Mouse (Mus musculus) right cerebral cortex, adult 2 months (tissue): ENCODE results near the gene Cela2a.

Source experiments
- DNase-seq, 2 experiments: peaks; one replicate each; pipeline ENCODE4 v3.0.0; 2021 to 2022; ENCODE audit warnings: low spot score in 2 of 2

Gene Cela2a

DNA sequence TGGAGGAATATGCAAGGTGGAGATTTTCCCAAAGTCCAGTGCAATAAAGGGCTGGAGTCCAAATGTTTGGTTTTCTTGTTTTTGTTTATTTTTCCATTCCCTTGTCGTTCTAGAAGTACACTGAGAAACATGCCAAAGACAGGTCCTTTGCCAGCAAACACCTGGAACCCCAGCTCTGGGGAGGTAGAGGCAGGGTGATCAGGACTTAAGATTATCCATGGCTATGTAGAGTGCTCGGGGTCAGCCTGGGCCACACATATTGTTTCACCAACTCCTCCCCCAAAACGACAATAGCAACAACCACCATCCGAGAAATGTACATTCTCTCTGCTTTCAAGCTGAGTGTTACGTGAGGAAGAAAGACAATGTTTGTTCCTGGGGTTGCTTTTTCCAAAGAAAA, at the start of gene Cela2a:
Gene Cela2a (minus strand): TSS at position 101 of the 400 bp plus-strand sequence.
- no peak for DNase-seq

DNA sequence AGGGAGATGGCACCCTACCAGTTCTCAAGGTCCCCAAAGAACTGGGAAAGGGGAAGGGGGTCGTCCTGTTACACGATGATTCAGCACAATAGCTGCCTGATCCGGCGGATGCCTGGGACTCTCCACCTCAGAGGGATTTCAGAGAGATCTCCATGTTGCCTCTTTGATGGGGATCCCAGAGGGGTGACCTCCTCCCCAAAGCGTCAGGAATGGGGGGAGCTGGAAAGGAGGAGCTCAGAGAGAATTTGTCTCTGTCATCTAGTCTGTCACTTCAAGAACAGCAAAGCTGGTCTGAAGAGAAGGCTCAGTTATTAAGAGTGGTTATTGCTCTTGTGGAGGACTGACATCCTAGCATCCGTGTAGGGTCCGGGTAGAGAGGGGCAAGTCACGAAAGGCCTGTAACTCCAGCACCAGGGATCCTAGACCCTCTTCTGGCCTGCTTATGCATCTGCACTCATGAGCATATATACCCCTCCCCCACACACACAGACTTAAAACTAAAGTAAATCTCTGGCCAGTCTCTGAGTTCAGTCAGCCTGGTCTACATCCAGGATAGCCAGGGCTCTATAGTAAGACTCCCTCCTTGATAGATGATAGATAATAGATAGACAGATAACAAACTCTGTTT, 49.6 kb upstream of the Cela2a start:
- DNase-seq, result no peak

DNA sequence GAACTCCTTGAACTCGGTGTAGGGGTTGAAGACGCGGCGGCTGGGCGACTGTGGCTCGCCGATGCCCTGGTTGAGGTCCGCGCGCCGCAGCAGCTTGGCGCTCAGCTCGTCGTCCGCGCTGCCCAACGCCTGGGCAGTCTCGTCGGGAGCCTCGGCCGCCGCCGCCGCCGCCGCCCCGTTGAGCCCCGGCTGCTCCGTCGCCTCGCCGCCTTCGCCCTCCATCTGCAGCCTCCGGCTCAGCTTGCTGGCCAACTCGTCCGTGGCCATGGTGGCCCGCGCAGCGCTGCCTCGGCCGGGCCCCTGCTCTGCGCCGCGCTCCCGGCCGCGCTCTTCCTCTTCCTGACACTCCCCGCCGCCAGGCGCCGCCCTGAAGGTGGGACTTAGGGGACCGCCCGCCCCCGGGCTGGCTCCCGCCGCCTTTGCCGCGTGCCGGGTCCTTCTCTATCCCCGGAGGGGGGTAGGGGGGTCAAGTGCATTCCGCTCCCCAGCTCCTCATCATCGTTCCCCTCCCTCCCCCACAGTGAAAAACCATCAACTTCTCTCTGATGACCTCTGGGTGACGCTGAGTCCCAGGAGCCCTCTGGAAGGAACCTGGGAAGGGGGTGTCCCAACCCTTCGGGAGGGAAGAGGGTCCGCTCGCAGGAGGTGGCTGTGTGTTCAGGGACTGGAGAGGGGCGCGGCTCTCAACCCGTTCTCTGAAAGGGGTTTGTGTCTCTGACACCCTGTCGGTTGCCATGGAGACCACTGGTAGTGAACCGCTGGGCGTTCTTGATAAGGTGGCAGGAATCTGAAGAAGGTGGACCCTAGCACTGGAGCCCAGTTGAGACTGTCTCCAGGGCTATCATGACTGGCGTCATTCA, 48.9 kb upstream of the Cela2a start, which contains the start of gene Efhd2:
Gene Efhd2 (minus strand): TSS at position 320 of the 860 bp plus-strand sequence.
- peak; percentile 72 to 75 for DNase-seq

DNA sequence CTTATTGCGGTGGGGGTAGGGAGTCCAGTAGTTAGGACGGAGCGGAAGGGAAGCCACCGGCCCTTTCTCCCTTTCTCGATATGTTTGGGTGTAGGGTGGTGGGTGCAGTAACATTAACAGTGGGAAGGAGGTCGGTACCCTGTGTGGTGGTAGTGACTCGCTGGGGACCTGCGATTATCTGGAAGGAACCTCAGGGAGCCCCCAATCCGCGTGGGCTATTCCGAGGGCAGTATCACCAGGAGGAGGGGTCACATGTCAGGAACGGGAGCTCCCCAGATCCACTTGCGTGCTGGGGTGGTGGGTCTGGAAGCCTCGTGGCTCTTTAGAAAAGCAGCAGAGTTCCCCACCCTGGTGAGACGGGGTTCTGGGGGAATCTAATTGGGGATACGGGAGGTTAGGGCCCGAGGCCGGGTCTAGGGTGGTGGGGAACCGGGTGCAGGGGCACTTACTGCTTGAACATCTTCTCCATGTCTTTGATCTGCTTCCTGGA, 48.2 kb upstream of the Cela2a start:
- no peak for DNase-seq

DNA sequence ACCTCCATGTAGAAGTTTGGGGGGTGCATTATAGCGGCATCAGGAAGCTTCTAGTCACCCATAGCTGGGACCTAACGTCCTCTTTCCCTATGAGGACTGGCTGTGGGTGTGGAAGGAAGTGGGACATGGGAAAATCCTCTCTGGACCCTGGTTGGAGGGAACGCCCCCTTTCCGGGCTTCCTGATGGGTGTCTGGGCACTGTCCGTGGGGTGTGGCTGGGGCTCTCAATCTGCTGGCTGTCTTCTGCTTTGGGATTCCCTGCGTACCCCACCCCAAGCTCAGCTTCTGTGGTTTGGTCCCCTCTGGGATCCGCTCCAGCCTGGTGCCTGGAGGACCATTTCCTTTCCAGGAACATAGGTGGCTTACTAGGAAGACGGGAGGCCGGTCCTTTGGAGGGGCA, 47.0 kb upstream of the Cela2a start:
- no peak for DNase-seq

DNA sequence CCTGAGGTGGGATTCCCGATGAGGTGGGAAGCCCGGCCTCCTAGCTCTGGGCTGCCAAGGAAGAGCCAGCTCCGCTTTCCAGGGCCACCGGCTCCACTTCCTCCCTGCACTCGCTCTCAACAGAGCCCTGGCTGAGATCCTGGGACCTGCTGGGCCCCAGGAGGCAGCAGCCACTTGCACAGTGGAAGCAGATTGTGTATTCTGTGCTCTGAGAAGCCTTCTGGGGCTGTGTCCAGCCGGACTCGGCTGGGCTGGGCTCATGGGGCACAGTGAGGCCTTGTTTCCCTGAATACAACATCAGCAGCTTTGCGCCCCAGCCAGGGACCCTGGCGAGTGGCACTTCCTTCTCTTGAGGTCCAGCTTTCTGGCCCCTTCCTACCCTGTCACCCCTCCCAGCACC, 45.9 kb upstream of the Cela2a start:
- peak in 1 of 2 experiments; percentile 54 for DNase-seq

DNA sequence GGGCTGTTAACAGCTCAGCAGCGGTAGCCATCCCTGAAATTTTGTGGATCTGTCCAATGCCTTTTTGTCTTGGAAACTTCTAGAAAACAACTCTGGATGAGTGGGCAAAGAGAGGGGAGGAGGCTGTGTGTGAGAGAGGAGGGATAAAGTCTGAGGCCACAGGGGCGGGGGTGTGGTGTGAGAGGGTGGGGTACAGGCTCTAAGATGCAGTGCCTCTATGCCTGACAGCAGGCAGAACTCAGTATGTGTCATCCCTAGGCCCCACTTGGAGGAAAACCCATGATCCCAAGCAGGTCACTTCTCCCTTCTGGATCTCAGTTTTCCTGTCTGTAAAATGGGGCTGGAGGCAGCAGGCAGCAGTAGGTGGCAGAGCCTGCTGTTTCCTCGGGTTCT, 45.4 kb upstream of the Cela2a start:
- no peak for DNase-seq

DNA sequence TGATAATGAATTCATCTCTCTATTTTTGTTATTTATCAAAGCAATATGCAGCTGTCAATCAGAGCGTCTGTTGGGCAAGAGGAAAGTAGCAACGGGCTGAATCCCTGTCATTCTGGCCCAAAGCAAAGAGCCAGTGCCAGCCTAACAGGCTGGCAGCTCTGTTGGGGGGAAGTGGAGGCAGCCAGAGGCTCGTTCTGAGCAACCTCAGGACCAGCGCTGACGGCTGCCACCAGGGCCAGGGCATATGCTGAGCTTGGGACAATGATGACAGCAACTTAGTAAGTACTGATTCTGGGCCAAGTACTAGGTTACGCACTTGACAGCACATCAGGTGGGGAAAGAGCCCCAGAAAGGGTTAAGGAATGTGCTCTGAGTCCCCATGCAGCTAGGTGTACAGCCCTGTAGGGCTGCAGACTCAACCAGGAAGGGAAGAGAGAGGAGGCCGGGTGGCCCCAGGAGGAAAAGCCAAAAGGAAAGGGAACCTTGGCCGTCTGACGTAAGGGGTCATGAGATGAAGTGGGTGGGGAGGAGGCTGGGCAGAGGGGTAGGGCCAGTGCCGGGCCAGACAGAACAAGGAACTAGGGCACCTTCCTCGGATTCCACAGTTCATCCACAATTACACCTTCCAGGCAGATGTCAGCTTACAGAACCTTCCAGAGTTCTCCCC, 44.8 kb upstream of the Cela2a start:
- no peak for DNase-seq

DNA sequence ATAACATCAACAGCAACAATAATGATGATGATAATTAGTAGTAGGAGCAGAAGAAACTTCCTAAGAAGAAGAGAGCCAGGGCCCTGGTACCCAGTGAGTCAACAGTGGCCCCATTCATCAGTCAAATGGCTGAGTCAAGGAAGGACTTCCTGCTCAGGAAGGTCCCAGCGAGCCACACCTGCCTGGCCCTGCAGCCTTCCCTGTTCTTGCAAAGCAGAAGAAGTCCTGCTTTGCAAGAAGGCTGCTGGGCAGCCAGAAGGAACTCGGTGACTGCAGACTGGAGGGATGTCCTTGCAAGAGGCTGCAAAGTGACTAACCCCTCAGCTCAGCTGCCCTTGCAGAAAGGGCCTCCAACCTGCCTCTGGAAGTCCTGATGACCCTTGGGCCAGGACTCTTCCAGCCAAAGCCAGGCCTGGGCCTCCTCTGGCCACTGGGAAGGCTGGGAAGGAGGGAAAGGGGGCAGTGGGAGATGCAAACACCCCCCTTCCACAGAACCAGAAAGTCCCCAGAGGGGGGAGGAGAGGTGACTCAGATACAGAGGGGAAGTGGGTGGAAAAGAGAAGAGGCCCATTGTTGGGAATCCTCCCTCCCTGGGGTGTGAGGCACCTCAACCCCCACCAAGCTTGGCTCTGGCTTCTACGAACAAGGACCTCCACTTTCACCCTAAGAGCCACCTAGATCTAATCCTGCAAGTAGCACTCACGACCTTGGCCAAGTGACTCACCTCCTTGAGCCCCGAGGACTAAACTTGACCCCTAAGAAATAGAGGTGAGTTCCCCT, 43.7 kb upstream of the Cela2a start:
- DNase-seq, result peak in 1 of 2 experiments; percentile 19

DNA sequence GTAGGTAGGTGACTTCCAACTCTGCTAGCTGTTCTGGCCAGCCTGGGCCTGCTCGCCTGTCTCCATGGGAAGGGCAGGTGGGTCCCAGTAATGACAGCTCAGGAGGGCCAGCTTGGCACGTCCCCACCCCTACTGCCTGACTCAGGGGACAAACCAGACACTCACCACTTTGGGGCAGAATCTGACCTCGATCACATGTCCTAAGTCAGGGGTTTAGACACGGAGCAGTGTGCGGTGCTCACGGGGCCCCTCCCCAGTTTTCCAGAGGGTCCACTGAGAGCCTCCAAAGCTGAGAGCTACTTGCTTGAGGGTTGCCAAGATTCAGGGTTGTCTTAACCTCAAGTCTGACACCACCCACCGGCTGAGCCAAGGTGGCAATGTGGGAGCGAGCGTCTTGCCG, 42.1 kb upstream of the Cela2a start:
- no peak for DNase-seq

DNA sequence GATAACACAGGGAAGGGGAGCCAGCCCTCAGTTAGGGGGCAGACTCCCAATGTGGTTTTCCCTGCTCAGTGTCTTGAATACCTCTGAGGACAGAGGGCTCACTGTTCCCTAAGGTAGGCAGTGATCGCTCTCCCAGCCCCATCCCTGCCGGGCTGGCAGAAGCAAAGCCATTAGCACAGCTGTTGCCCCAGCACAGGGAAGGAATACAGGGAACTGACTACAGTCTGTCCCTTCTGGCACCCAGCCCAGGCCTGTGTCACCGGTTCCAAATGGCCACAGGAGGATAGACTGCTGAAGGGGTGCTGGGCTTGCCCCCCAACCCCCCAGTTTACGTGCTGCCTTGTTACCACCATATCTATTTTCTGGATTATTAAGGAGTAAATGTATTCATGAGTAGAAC, 41.5 kb upstream of the Cela2a start:
- peak in 1 of 2 experiments; percentile 56 for DNase-seq

DNA sequence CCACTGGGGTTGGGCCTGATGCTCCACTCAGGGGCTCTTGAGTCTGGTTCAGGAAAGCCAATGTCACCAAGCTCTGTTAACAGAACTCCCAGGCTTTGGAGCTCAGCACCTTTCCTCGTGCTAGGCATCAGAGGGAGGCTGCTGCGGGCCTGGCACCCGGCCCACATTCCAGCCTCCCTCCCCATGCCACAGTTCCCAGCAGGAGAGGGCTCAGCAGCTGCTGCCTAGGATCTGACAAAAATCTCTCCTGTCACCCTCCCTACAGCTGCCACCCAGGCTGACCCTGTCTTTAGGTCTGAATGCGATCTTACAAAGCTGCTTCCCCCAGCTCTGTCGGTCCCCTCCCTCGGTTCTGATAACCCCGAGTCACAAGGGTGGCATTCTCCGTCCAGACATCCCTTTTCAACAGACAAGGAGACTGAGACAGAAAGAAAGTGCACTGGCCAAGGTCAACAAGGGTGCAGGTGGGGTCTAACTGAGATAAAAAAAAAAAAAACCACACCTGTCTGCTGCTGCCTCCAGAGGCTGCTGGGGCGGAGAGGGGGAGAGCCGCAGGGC, 41.1 kb upstream of the Cela2a start:
- DNase-seq, result peak in 1 of 2 experiments; percentile 50

DNA sequence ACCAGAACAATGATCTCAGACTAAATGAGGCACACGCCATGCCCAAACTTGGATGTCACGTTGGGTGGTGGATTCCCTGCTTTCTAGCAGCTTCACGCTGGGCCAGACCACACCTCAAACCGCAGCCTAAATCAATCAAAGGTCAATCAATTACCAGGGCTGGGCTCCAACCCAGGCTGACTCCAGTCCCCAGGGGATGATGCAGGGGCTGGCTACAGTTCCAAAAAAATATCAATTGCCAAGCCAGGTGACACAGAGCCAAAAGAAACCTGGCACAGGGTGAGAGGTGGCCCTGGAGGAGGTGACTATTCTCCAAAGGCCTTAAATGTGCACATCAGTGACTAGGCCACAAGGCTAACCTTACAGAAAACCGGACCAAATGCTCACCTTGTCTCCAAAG, 39.6 kb upstream of the Cela2a start:
- DNase-seq, result no peak

DNA sequence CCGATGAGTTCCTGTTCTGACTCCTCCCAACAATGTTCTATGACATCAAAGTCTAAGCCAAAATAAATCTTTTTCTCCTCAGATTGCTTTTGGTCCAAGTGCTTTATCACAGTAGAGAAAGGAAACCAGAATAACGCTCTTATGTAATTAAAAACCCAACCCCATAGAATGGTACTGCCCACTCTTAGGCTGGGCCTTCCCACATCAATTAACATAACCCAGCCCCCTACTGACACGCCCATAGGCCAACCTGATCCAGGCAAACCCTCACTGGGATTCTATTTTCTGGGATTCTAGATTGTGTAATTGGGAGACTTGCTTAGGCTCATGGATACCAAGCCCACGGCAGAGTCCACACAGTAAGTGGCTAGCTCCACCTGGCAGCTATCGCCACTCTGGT, 39.0 kb upstream of the Cela2a start:
- DNase-seq, result no peak

DNA sequence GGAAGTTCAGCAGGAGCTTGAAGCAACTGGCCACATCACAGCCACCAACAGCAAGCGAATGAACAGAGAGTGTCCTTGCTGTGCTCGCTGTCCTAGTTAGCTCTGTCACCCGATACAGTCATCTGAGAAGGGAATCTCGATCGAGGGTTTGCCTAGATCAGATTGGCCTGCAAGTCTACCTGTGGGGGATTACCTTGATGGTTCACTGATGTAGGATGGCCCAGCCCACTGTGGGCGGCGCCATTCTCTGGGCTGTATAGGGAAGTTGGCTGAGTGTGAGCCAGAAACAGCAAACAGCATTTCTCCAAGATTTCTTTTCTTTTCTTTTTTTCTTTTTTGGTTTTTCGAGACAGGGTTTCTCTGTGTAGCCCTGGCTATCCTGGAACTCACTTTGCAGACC, 38.5 kb upstream of the Cela2a start:
- DNase-seq, result no peak

DNA sequence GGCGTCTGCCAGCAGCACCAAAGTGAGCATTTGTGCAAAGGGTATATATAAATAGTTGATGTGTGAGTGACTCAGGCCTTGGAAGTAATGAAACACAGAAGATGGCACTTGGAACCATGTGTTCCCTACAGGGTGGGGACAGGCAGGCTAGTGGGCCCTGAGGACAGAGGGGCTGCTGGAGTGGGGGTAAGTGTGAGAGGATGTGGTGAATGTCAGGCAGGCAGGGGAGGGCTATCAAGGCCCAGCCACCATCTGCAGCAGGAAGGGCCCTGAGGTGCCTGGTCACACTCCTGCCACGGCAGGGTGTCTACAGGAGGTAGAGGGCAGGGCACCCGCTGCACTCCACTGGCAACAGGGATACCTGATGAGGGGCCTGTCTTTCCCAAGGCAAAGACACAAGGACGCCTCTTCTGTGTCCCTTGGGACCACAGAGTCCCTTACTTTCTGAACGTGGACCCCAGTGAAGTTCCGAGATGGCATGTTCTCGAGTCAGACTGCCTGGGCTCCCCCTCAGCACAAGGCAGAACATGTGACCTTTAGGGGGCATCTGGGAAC, 37.8 kb upstream of the Cela2a start:
- DNase-seq, result no peak

DNA sequence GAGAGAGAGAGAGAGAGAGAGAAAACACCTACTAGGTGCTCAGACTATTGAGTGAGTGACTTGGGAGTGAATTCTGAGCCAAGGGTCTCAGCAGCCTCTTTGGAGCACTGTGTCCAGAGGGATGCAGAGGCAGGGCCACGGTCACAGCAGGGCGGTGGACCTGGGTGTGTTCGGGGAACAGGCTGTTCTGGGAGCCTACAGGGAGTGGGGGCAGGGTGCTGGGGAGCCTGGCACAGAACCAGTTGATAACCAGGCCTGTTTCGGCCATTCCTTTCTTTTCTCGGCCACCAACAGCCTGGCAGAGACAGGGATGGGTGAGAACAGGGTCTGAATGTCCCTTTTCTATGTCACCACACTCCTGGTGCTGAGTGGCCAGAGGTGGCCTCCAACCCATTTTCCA, 36.9 kb upstream of the Cela2a start:
- no peak for DNase-seq

DNA sequence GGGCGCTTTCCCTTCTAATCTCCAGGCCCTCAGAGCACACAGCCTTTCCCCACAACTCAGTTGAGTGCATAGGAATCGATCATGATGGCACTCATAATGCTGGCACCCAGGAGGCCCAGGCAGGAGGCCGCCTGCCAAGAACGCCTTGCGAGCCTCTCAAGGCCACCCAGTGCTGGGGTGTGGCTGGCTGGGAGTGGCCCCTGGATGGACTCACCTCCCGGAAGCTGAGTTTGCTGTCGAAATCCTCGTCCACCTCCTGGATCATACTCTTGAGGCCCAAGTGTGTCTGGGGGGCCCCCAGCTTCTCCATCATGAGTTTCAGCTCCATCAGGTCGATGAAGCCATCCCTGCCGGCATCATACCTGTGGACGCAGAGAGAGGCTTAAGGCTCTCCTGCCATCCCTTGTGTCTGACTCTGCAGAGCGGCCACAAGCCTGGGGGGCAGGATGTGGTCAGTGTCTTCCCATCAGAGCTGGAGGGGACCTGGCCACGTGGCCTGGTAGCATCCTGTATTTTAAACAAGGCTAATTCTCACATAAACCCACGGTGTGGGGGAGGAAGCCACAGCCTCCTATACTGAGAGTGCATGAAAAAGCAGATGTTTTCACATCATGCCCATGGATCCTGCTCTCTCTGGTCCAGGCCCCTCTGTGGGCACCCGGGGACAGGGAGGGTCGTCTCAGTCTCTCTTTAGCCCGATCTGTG, 35.8 kb upstream of the Cela2a start:
- DNase-seq, result no peak

DNA sequence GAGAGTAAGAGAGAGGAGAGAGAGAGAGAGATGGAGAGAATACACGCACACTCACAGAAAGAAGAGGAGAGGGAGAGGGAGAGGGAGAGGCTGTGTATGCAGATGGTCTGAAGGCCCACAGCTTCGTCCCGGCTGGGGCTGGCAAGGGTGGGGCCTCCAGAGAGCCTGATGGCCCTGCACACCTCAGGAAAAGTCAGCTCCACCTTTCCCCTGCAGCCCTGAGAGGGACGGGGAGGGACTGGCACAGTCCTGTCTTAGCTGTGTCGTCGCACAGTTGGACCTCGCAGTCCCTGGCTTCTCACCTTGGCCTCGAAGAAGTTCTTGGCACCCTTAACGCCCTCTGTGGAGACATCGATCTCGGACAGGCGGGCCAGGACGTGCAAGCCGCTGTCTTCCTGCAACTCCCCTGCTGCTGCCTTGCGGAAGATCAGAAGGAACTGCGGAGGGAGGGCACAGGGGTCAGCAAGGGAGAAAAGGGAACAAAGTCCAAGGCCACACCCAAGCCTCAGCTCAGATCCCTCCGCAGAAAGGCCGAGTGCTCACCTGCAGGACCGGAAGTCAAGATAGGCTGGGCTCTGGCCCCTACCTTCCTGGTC, 34.4 kb upstream of the Cela2a start:
- no peak for DNase-seq

DNA sequence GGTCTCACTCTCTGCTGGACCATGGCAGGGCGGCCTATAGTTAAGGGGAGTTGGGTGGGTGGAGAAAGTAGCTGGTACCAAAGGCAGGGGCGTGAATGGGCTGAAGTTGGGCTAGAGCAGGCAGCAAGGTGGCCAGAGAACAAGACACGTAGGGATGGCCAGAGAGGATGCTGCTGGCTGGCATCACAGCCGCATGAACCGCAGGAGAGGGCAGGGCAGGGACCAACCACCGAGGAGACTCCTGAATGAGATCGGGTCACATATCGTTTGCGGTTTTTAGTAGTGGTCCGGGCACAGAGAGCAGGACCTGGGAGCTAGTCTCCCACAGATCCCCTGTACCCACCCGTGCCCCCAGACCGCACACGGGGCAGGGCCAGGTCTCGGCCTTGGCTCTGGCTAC, 33.4 kb upstream of the Cela2a start:
- DNase-seq, result no peak
